Mouse (Mus musculus) CH12.LX (cell line): ENCODE data around the gene Mrpl14. TPM values are rescaled to one million over a fixed set of nuclear protein-coding genes. Genes with fewer than 3 reads are reported as not detected.

Experiments used
- DNase-seq: peaks from one replicate; pipeline ENCODE4 v3.0.0-alpha.2; 2013; ENCODE audit errors: extremely low read depth
- H3K27ac ChIP-seq: 2 replicates; pipeline ENCODE4 v1.5.1; 2012; ENCODE audit warnings: low read depth, mild to moderate bottlenecking, control low read depth, moderate library complexity; ENCODE audit not compliant: insufficient read depth
- H3K27me3 ChIP-seq: replicated peaks from 2 replicates; pipeline ENCODE3; 2012; ENCODE audit warnings: inconsistent platforms
- H3K36me3 ChIP-seq, 2 experiments: replicated peaks in 1 of 2; 2 replicates each; pipeline versions ENCODE3 to v1.6.1; 2012; ENCODE audit warnings: inconsistent platforms in 1 of 2, low read length in 1 of 2, mild to moderate bottlenecking in 1 of 2, mixed read lengths in 1 of 2, moderate library complexity in 1 of 2; ENCODE audit not compliant: control insufficient read depth in 1 of 2, insufficient read depth in 1 of 2
- H3K4me1 ChIP-seq, 2 experiments: 2 replicates each; pipeline ENCODE4 v1.6.1; 2012; ENCODE audit warnings: inconsistent platforms in 1 of 2, moderate library complexity in 1 of 2; ENCODE audit not compliant: insufficient read depth in 2 of 2, control insufficient read depth in 1 of 2
- H3K4me2 ChIP-seq: 2 replicates; pipeline ENCODE4 v1.6.1; 2012; ENCODE audit warnings: low read depth, mild to moderate bottlenecking, control low read depth; ENCODE audit not compliant: poor library complexity, insufficient read depth, severe bottlenecking
- H3K4me3 ChIP-seq, 3 experiments: fragments of 150-350 bp in 1 of 3; sonication (generic) in 1 of 3; replicated peaks in 1 of 3; 2 replicates each; pipeline versions ENCODE3 to v1.5.1; 2011 to 2012; ENCODE audit warnings: low read depth in 2 of 3, low read length in 2 of 3, mild to moderate bottlenecking in 2 of 3, moderate library complexity in 2 of 3, control low read depth in 1 of 3, improper control_type of control experiment in 1 of 3, inconsistent platforms in 1 of 3, mixed read lengths in 1 of 3; ENCODE audit not compliant: poor library complexity in 1 of 3
- H3K79me2 ChIP-seq: replicated peaks from 2 replicates; pipeline ENCODE4 v1.6.1; 2012; ENCODE audit warnings: mild to moderate bottlenecking, moderate library complexity; ENCODE audit not compliant: control insufficient read depth, poor library complexity, insufficient read depth, severe bottlenecking; ENCODE audit errors: extremely low read depth
- H3K9ac ChIP-seq: 2 replicates; pipeline ENCODE4 v1.6.1; 2012; ENCODE audit warnings: low read depth, mild to moderate bottlenecking, control low read depth, moderate library complexity; ENCODE audit not compliant: insufficient read depth
- H3K9me3 ChIP-seq: replicated peaks from 2 replicates; pipeline ENCODE3; 2012; ENCODE audit warnings: low read length, inconsistent platforms, mixed read lengths
- BHLHE40 ChIP-seq: IDR thresholded peaks from 2 replicates; pipeline ENCODE4 v1.6.1; 2011; ENCODE audit warnings: mild to moderate bottlenecking, low read depth, low read length, improper control_type of control experiment
- HCFC1 ChIP-seq: IDR thresholded peaks from 2 replicates; pipeline ENCODE4 v1.6.1; 2012; ENCODE audit warnings: low read depth, mild to moderate bottlenecking, inconsistent platforms, low read length, improper control_type of control experiment
- MAX ChIP-seq: IDR thresholded peaks from 2 replicates; pipeline ENCODE4 v1.6.1; 2011; ENCODE audit warnings: low read length, improper control_type of control experiment
- TCF12 ChIP-seq: IDR thresholded peaks from 2 replicates; pipeline ENCODE4 v1.6.1; 2014; ENCODE audit warnings: low read depth, mild to moderate bottlenecking, inconsistent platforms, low read length, improper control_type of control experiment
- USF2 ChIP-seq: conservative IDR thresholded peaks from 2 replicates; pipeline ENCODE4 v1.6.1; 2011; ENCODE audit warnings: low read depth, low read length, improper control_type of control experiment
- ZNF384 ChIP-seq: IDR thresholded peaks from 2 replicates; pipeline ENCODE4 v1.6.1; 2012; ENCODE audit warnings: low read depth, low read length, improper control_type of control experiment, inconsistent platforms
- dilution Hi-C: fragments of 300-500 bp; cut with MboI; formaldehyde crosslinking; loops from 2 replicates; pipeline ENCODE4 v1.14.3; 2020; ENCODE audit warnings: low sequenced_read_pairs; ENCODE audit not compliant: extremely low pct_unique_long_range_greater_than_20kb, extremely low pct_ligation_motif_present
- in situ Hi-C: fragments of 300-500 bp; cut with MboI; formaldehyde crosslinking; loops from 3 replicates; pipeline ENCODE4 v1.14.3; 2019; ENCODE audit warnings: low sequenced_read_pairs, low pct_ligation_motif_present, low pct_unique_long_range_greater_than_20kb, mixed read lengths
- polyA plus RNA-seq: library from polyadenylated mRNA; unstranded; fragments of >175 nt; gene quantifications from 2 replicates; pipeline ENCODE4 v1.2.1, GENCODE M21; 2012; ENCODE audit warnings: low read depth; ENCODE audit not compliant: insufficient read length
- total RNA-seq, 2 experiments: library from RNA; depleted of rRNA; stranded (reverse); fragments of 300-350 nt in 1 of 2; fragments of >200 nt in 1 of 2; gene quantifications; 2 replicates each; pipeline ENCODE4 v1.2.3; 2012 to 2014

The Mrpl14 gene
- total and polyA plus RNA-seq, 3 experiments, result 46.1 to 62.5 (median 56.9) TPM

DNA sequence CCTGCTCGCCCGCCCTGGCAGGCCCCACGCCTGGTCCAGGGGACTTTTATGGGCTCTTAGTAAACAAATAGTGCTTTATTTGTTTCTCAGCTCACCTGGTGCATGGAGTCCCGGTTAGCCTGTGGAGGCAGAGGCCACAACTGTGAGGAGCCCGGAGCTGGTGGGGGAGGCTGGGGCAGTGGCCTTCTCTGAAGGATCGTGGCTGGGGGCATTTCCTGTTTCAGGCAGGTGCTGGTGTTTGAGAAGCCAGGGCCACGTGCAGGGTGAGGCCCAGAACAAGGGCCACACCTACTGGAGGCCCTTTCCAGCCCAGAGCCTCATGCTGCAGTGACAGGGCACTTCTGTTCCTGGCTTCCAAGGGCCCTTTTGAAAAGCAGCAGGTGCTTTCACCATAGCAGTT, 40.1 kb downstream of the Mrpl14 start:
- H3K36me3 ChIP-seq, result no peaks in the 10 kb centered on the region
- no peak overlapping the region for H3K4me2 ChIP-seq
- H3K27ac ChIP-seq, result no peak overlapping the region
- in situ Hi-C loops (no loop called here), dilution Hi-C loops (no loop called here)
- H3K79me2 ChIP-seq, result no peaks in the 10 kb centered on the region
- TF ChIP-seq MAX, result peak; percentile 18; the same call in 1 of the 2 replicates
- no peak for TF ChIP-seq HCFC1
- peak; percentile 80 for TF ChIP-seq BHLHE40
- TF ChIP-seq ZNF384, result no peak
- H3K27me3 ChIP-seq, result peaks cover 52% of the 10 kb centered on the region
- no peaks in the 10 kb centered on the region for H3K9me3 ChIP-seq
- no peak for DNase-seq
- peaks cover 0 to 11% of the 10 kb centered on the region in 2 experiments; a peak in 2 of 4 replicates for H3K4me1 ChIP-seq
- H3K9ac ChIP-seq, result no peak overlapping the region
- H3K4me3 ChIP-seq, result no peak overlapping the region

DNA sequence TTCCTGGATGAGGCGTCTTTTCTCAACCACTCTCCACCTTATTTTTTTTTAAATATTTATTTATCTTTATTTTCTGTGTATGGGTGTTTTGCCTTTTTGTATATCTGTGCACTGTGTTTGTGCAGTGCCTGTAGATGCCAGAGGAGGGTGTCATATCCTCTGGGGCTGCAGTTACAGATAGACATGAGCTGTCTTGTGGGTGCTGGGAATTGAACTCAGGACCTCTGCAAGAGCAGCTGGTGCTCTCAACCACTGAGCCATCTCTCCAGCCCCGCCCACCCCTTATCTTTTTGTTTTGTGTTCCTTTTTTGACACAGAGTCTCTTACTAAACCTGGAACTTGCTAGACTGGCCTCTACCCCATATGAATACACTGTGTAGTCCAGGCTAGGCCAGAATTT, 41.4 kb downstream of the Mrpl14 start:
- in situ Hi-C loops, result no loop called here

DNA sequence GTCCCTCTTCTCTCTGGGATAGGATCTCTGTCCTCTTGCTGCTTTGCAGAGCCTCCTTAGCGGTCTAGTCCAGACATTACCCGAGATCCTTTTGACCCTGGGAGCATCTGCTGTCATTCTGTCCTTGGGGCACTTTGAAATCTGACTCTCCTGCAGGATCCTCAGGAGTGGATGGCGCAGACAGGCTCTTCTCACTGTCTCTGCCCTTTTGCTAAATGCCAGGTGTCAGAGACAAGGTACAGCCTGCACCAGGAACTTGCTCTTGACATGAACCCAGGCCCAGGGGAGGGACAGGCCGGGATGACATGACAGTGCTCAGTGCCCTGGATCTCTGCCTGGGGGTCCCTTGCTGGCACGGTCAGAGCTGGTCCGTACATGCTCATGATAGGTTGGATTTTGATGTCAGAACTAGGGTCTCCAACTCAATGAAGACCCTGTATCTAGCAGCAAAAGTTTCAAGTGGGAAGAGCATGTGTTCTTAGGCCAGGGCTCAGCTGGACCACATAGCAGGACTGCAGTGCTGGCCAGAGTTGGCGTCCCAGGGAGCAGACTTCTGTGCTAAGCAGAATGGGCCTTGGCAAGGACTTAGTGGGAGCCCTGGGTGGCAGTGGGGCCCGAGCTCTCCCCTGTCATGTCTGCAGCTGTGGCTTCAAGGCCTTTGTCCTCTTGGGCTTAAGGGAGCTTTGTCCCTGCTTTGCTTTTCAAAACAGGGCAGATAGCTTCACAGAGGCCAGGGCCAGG, 42.0 kb downstream of the Mrpl14 start:
- no peak for TF ChIP-seq USF2
- dilution Hi-C loops (no loop called here), in situ Hi-C loops (no loop called here)
- Histone ChIP-seq H3K27me3 (peaks cover 62% of the 10 kb centered on the region), H3K4me2 (no peak overlapping the region), H3K4me3 (no peak overlapping the region), H3K4me1 (peaks cover 0 to 11% of the 10 kb centered on the region in 2 experiments; a peak in 2 of 4 replicates), H3K79me2 (no peaks in the 10 kb centered on the region), H3K27ac (no peak overlapping the region), H3K9me3 (no peaks in the 10 kb centered on the region), H3K9ac (no peak overlapping the region), H3K36me3 (no peaks in the 10 kb centered on the region)
- DNase-seq, result no peak

More for the DNA sequence above, 41.4 kb downstream of the Mrpl14 start:
- H3K79me2 ChIP-seq, result no peaks in the 10 kb centered on the region
- no peak overlapping the region for H3K4me2 ChIP-seq
- peaks cover 0 to 11% of the 10 kb centered on the region in 2 experiments; a peak in 2 of 4 replicates for H3K4me1 ChIP-seq
- no peaks in the 10 kb centered on the region for H3K9me3 ChIP-seq
- no peak overlapping the region for H3K27ac ChIP-seq
- peaks cover 58% of the 10 kb centered on the region for H3K27me3 ChIP-seq
- dilution Hi-C loops, result no loop called here
- no peak for TF ChIP-seq TCF12
- DNase-seq, result no peak
- H3K9ac ChIP-seq, result no peak overlapping the region
- no peaks in the 10 kb centered on the region for H3K36me3 ChIP-seq
- no peak overlapping the region for H3K4me3 ChIP-seq
